Mouse (Mus musculus): ENCODE measurements around the gene Neurog3. TPM values are rescaled to one million over a fixed set of nuclear protein-coding genes. Genes with fewer than 3 reads are reported as not detected.

Neurog3 gene
- polyA plus RNA-seq (2014; fragmentation: Illumina TruSeq; extraction: RNeasy Lipid Tissue Mini Kit (QIAGEN cat#74804); ENCODE audit: low read depth, low replicate concordance) = not detected

DNA sequence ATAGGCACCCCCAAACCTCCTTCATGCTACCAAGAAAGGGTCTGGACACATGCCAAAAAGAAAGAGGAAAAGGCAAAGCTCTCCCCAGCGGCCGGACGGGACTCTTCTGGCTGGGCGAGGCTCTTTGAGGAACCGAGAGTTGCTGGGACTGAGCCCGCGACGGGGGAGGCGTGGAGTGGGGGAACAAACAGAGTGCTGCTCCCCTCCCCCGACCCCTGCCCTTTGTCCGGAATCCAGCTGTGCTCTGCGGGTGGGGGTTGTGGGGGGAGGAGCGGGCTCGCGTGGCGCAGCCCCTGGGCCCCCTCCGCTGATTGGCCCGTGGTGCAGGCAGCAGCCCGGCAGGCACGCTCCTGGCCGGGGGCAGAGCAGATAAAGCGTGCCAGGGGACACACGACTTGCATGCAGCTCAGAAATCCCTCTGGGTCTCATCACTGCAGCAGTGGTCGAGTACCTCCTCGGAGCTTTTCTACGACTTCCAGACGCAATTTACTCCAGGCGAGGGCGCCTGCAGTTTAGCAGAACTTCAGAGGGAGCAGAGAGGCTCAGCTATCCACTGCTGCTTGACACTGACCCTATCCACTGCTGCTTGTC, at the start of gene Neurog3:
TSS of gene Neurog3 (plus strand) at position 400 of the 591 bp plus-strand sequence.

GRCm38 (mm10) chr10:62143820-62144219, 10.9 kb downstream of the Neurog3 start, which contains the start of gene Fam241b:
Gene Fam241b, minus strand, starts transcription at chr10:62143920.

Other genes starting within 250 kb of the Neurog3 start
- gene Col13a1, start 154.0 kb upstream of the Neurog3 start, polyA plus RNA-seq (2014; fragmentation: Illumina TruSeq; extraction: RNeasy Lipid Tissue Mini Kit (QIAGEN cat#74804); ENCODE audit: low read depth, low replicate concordance) = 3.3 TPM
- 2.0 TPM for gene Fam241b, start 10.8 kb downstream of the Neurog3 start, polyA plus RNA-seq (2014; fragmentation: Illumina TruSeq; extraction: RNeasy Lipid Tissue Mini Kit (QIAGEN cat#74804); ENCODE audit: low read depth, low replicate concordance)
- gene Tspan15, start 98.2 kb downstream of the Neurog3 start, polyA plus RNA-seq (2014; fragmentation: Illumina TruSeq; extraction: RNeasy Lipid Tissue Mini Kit (QIAGEN cat#74804); ENCODE audit: low read depth, low replicate concordance) = 0.90 TPM
- gene Tacr2, start 119.3 kb downstream of the Neurog3 start, polyA plus RNA-seq (2014; fragmentation: Illumina TruSeq; extraction: RNeasy Lipid Tissue Mini Kit (QIAGEN cat#74804); ENCODE audit: low read depth, low replicate concordance) = not detected
- 0.29 TPM for gene Hk1, start 246.8 kb downstream of the Neurog3 start, polyA plus RNA-seq (2014; fragmentation: Illumina TruSeq; extraction: RNeasy Lipid Tissue Mini Kit (QIAGEN cat#74804); ENCODE audit: low read depth, low replicate concordance)